In the genomic region with DNA sequence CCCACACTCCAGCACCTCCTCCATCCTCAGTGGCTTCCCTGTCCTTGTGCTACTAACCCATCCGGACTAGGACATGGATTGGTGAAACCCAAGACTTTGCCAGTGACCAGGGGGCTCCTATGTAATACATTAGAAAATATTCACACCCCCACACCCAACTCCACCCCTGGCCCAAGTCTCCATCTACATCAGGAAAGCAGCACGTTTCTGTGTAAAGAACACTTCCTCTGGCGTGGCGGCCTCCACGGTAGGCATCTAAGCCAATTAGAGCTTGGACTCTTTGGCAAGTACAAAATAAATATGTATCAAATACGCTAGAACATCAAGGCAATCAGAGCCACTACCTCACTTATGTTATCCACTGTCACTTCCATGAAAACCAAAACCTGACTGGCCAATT, we compare ENCODE assay signal across 15 mouse cellular contexts.
DNase-seq lines count a peak whose midpoint lies in the region; ATAC-seq and TF ChIP-seq lines count a peak whose summit lies in the region.
"Had no signal": no experiment of that assay in that cellular context is flagged by ENCODE, and none has a peak within 500 bp of the region (broad histone marks: within the 10 kb centered on the region; RNA-seq: fewer than 3 reads in every experiment).

No protein-coding gene starts in this region.

- H3K27me3 ChIP-seq in heart, embryonic 10.5 days (ENCODE audit: insufficient read depth, poor library complexity, severe bottlenecking) = no peaks in the 10 kb centered on the region
- no peaks in the 10 kb centered on the region for H3K27me3 ChIP-seq in liver, adult 2 months (ENCODE audit: control insufficient read depth, insufficient read depth, low read length)
- H3K27me3 ChIP-seq in liver, embryonic 12.5 days (replicated peaks) = no peaks in the 10 kb centered on the region
- H3K27me3 ChIP-seq: embryonic facial prominence, embryonic 13.5 days; embryonic facial prominence, embryonic 15.5 days; forebrain, embryonic 12.5 days had no signal

- no peak overlapping the region for H3K27ac ChIP-seq in heart, embryonic 10.5 days
- H3K27ac ChIP-seq in liver, adult 2 months (replicated peaks; ENCODE audit: insufficient read depth, low read depth, low read length) = no peak overlapping the region
- H3K27ac ChIP-seq in liver, embryonic 12.5 days = no peak overlapping the region
- H3K27ac ChIP-seq: embryonic facial prominence, embryonic 13.5 days; embryonic facial prominence, embryonic 15.5 days; forebrain, embryonic 10.5 days; forebrain, embryonic 12.5 days had no signal

- no peak for TF ChIP-seq POLR2A in liver, adult 2 months (IDR thresholded peaks at IDR 0.05; ENCODE audit: extremely low read depth, insufficient read depth, low read length)

- H3K9ac ChIP-seq in liver, adult 2 months (ENCODE audit: low read depth, low read length) = no peak overlapping the region
- H3K9ac ChIP-seq in liver, embryonic 12.5 days = no peak overlapping the region
- H3K9ac ChIP-seq: embryonic facial prominence, embryonic 13.5 days; embryonic facial prominence, embryonic 15.5 days; forebrain, embryonic 12.5 days had no signal

- no peak for ATAC-seq in liver, embryonic 12.5 days
- ATAC-seq: forebrain, embryonic 14.5 days; forebrain, embryonic 16.5 days had no signal

- H3K4me1 ChIP-seq in heart, embryonic 10.5 days = 0 out of 2 replicates have a peak, but pooled peaks cover 5% of the 10 kb centered on the region
- peaks cover 11% of the 10 kb centered on the region; the same call in 1 of the 2 replicates for H3K4me1 ChIP-seq in liver, adult 2 months (ENCODE audit: control insufficient read depth, insufficient read depth, low read length)
- H3K4me1 ChIP-seq in liver, embryonic 12.5 days = no peaks in the 10 kb centered on the region
- H3K4me1 ChIP-seq: embryonic facial prominence, embryonic 13.5 days; embryonic facial prominence, embryonic 15.5 days had no signal

- no peaks in the 10 kb centered on the region for H3K79me2 ChIP-seq in liver, adult 2 months (ENCODE audit: control insufficient read depth, insufficient read depth, low read length)

- no peak for TF ChIP-seq CTCF in liver, adult 2 months (IDR thresholded peaks at IDR 0.05; ENCODE audit: low read depth, low read length)

- peak; percentile 56 for DNase-seq in heart, embryonic 10.5 days (ENCODE audit: low spot score)
- no peak for DNase-seq in heart, adult 18-20 months
- peak; percentile 64 for DNase-seq in liver, adult 2 months (ENCODE audit: extremely low read depth, low read depth, low spot score)
- DNase-seq in thymus, postnatal 14 days = no peak
- DNase-seq: cerebellum, adult 11 months; cerebellum, adult 8-10 months; cerebellum, adult 9-11 months had no signal

- no peaks in the 10 kb centered on the region for H3K36me3 ChIP-seq in heart, embryonic 10.5 days
- no peaks in the 10 kb centered on the region for H3K36me3 ChIP-seq in liver, adult 2 months (ENCODE audit: control insufficient read depth, insufficient read depth, low read length)
- H3K36me3 ChIP-seq in liver, embryonic 12.5 days = no peaks in the 10 kb centered on the region
- H3K36me3 ChIP-seq: embryonic facial prominence, embryonic 13.5 days; embryonic facial prominence, embryonic 15.5 days had no signal

- H3K4me3 ChIP-seq in heart, embryonic 10.5 days = no peak overlapping the region
- no peak overlapping the region for H3K4me3 ChIP-seq in liver, adult 2 months (ENCODE audit: insufficient read depth, low read depth, low read length)
- no peak overlapping the region for H3K4me3 ChIP-seq in liver, embryonic 12.5 days
- H3K4me3 ChIP-seq: embryonic facial prominence, embryonic 13.5 days; embryonic facial prominence, embryonic 15.5 days; erythroblast, embryonic 14.5 days; forebrain, embryonic 10.5 days; forebrain, embryonic 12.5 days had no signal

- no peaks in the 10 kb centered on the region for H3K9me3 ChIP-seq in heart, embryonic 10.5 days
- no peaks in the 10 kb centered on the region for H3K9me3 ChIP-seq in liver, embryonic 12.5 days (replicated peaks)
- H3K9me3 ChIP-seq: embryonic facial prominence, embryonic 13.5 days; embryonic facial prominence, embryonic 15.5 days; forebrain, embryonic 10.5 days; forebrain, embryonic 12.5 days had no signal

- H3K4me2 ChIP-seq in liver, embryonic 12.5 days = no peak overlapping the region
- H3K4me2 ChIP-seq: embryonic facial prominence, embryonic 13.5 days; embryonic facial prominence, embryonic 15.5 days; forebrain, embryonic 12.5 days had no signal

- 82% methylated on average over 6 of the region's 6 CpGs for WGBS in heart, embryonic 10.5 days
- WGBS in liver, adult 2 months = 34% methylated on average over 6 of the region's 6 CpGs
- 70% methylated on average over 6 of the region's 6 CpGs for WGBS in liver, embryonic 12.5 days (ENCODE audit: insufficient replicate concordance)

Comparison
In these comparisons a context has a peak if more than half of its experiments do, and no peak if none do; other contexts are left out.
1. DNase-seq: peak in heart, embryonic 10.5 days (single experiment) and liver, adult 2 months (single experiment); none in heart, adult 18-20 months (0 of 2) and thymus, postnatal 14 days (single experiment).